Mouse (Mus musculus): ENCODE data around the gene Ms4a18.

- no peak for TF ChIP-seq CTCF (conservative IDR thresholded peaks at IDR 0.05; ENCODE audit: insufficient read depth, insufficient read length, low read depth, low read length)
- TF ChIP-seq POLR2A (IDR thresholded peaks at IDR 0.05; ENCODE audit: low read depth, low read length): no peak
These were observed 19.7 kb upstream of the Ms4a18 start for GRCm38 (mm10) chr19:11037570-11037969.

All from kidney, adult 2 months (tissue).